Mouse (Mus musculus): ENCODE data around the gene Nfatc2ip. TPM values are rescaled to one million over a fixed set of nuclear protein-coding genes. Genes with fewer than 3 reads are reported as not detected.

Gene Nfatc2ip
- polyA plus RNA-seq, 1 experiment from 2014 or later = 2.6 TPM

DNA sequence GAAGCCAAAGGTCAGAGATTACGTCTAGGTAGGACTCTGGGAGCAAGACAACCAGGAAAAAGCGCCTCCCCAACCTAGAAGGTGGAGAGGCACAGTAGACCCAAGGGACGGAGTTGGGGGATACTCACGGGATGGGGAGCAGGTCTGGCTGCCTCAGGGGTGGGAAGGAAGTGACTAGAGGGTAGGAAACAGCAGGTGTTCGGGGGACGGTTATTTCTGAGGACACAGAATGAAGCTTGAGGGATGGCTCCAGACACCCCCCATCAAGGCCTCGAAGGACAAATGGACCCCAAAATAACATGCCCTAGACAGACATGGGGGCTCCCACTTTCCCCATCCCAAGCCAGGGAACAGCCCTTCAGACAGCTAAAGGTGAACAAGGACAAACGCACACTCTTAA is 28.2 kb downstream of the Nfatc2ip start:
- H3K27me3 ChIP-seq (replicated peaks; ENCODE audit: control insufficient read depth, insufficient read depth, low read length) = no peaks in the 10 kb centered on the region
- no peaks in the 10 kb centered on the region for H3K9me3 ChIP-seq (ENCODE audit: control insufficient read depth, low read length)
- no peak overlapping the region for H3K4me3 ChIP-seq (replicated peaks; ENCODE audit: low read length)
- ATAC-seq = no peak
- WGBS = 87% methylated on average over 8 of the region's 8 CpGs
- no peak overlapping the region for H3K4me2 ChIP-seq (ENCODE audit: low read length)
- H3K27ac ChIP-seq (ENCODE audit: low read length) = no peak overlapping the region
- no peaks in the 10 kb centered on the region for H3K4me1 ChIP-seq (replicated peaks; ENCODE audit: control insufficient read depth, insufficient read depth, low read length)
- H3K36me3 ChIP-seq (ENCODE audit: control insufficient read depth, insufficient read depth) = peaks cover 11% of the 10 kb centered on the region
- H3K9ac ChIP-seq (replicated peaks; ENCODE audit: low read depth, low read length) = no peak overlapping the region

DNA sequence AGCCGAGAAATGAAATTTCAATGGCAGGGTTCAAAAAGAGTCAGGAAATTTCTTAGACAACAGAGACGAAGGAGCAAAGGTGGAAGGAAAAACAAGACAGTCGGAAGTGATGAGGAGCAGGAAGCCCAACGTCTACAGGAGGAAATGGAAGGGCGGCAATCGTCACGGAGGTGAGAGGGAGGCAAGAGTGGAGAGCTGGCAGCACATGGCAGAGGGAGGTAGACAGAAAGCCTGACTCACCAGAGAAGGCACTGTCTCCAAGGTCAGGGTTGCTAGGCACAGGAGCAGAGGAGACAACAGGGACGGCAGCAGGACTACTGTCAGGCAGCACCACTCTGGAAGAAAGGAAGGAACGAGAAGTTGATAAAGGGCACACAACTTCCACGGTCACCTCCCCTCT is 28.9 kb downstream of the Nfatc2ip start:
- Histone ChIP-seq H3K27me3 (replicated peaks; ENCODE audit: control insufficient read depth, insufficient read depth, low read length) (no peaks in the 10 kb centered on the region), H3K27ac (ENCODE audit: low read length) (no peak overlapping the region), H3K9ac (replicated peaks; ENCODE audit: low read depth, low read length) (no peak overlapping the region), H3K4me2 (ENCODE audit: low read length) (no peak overlapping the region), H3K36me3 (ENCODE audit: control insufficient read depth, insufficient read depth) (peaks cover 11% of the 10 kb centered on the region), H3K4me3 (replicated peaks; ENCODE audit: low read length) (no peak overlapping the region), H3K4me1 (replicated peaks; ENCODE audit: control insufficient read depth, insufficient read depth, low read length) (no peaks in the 10 kb centered on the region), H3K9me3 (ENCODE audit: control insufficient read depth, low read length) (no peaks in the 10 kb centered on the region)
- ATAC-seq = no peak
- WGBS = 92% methylated on average over 10 of the region's 10 CpGs

DNA sequence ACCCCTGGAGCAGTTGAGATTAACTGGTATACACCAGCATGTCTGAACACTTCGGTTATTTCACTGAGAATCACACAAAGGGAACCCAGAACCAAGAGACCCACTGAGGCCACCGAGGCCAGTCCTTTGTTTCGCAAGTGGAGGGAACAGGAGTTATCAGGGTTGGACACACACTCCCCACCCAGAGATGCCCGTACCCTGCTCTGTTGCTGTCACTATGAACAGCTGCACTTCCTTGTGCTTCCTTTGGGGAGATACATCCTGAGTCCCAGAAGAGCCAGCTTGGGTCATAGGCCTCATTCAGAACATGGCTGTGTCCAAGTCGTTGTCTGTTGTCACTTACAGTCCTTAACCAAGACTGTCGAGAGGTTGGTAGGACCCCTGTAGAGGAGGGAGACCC is 33.5 kb downstream of the Nfatc2ip start:
- Histone ChIP-seq H3K4me3 (replicated peaks; ENCODE audit: low read length) (no peak overlapping the region), H3K4me1 (replicated peaks; ENCODE audit: control insufficient read depth, insufficient read depth, low read length) (no peaks in the 10 kb centered on the region), H3K27ac (ENCODE audit: low read length) (no peak overlapping the region), H3K9me3 (ENCODE audit: control insufficient read depth, low read length) (no peaks in the 10 kb centered on the region), H3K36me3 (ENCODE audit: control insufficient read depth, insufficient read depth) (no peaks in the 10 kb centered on the region), H3K4me2 (ENCODE audit: low read length) (no peak overlapping the region), H3K27me3 (replicated peaks; ENCODE audit: control insufficient read depth, insufficient read depth, low read length) (no peaks in the 10 kb centered on the region), H3K9ac (replicated peaks; ENCODE audit: low read depth, low read length) (no peak overlapping the region)
- no peak for ATAC-seq
- WGBS = 76% methylated on average over 6 of the region's 6 CpGs

- no peak for ATAC-seq
- WGBS = 80% methylated on average over 13 of the region's 13 CpGs
Measured at GRCm38 (mm10) chr7:126359049-126359448, 37.5 kb downstream of the Nfatc2ip start.

GRCm38 (mm10) chr7:126358413-126358812 is 38.1 kb downstream of the Nfatc2ip start:
- Histone ChIP-seq H3K4me2 (ENCODE audit: low read length) (no peak overlapping the region), H3K36me3 (ENCODE audit: control insufficient read depth, insufficient read depth) (no peaks in the 10 kb centered on the region), H3K27me3 (replicated peaks; ENCODE audit: control insufficient read depth, insufficient read depth, low read length) (no peaks in the 10 kb centered on the region), H3K4me1 (replicated peaks; ENCODE audit: control insufficient read depth, insufficient read depth, low read length) (no peaks in the 10 kb centered on the region), H3K9me3 (ENCODE audit: control insufficient read depth, low read length) (no peaks in the 10 kb centered on the region), H3K9ac (replicated peaks; ENCODE audit: low read depth, low read length) (no peak overlapping the region), H3K4me3 (replicated peaks; ENCODE audit: low read length) (no peak overlapping the region), H3K27ac (ENCODE audit: low read length) (no peak overlapping the region)
- no peak for ATAC-seq
- 96% methylated on average over 9 of the region's 9 CpGs for WGBS

More at GRCm38 (mm10) chr7:126359049-126359448, 37.5 kb downstream of the Nfatc2ip start:
- H3K27ac ChIP-seq (ENCODE audit: low read length) = no peak overlapping the region
- no peaks in the 10 kb centered on the region for H3K36me3 ChIP-seq (ENCODE audit: control insufficient read depth, insufficient read depth)
- no peaks in the 10 kb centered on the region for H3K27me3 ChIP-seq (replicated peaks; ENCODE audit: control insufficient read depth, insufficient read depth, low read length)
- H3K4me1 ChIP-seq (replicated peaks; ENCODE audit: control insufficient read depth, insufficient read depth, low read length) = no peaks in the 10 kb centered on the region
- no peak overlapping the region for H3K4me2 ChIP-seq (ENCODE audit: low read length)
- H3K4me3 ChIP-seq (replicated peaks; ENCODE audit: low read length) = no peak overlapping the region
- no peak overlapping the region for H3K9ac ChIP-seq (replicated peaks; ENCODE audit: low read depth, low read length)
- H3K9me3 ChIP-seq (ENCODE audit: control insufficient read depth, low read length) = no peaks in the 10 kb centered on the region

DNA sequence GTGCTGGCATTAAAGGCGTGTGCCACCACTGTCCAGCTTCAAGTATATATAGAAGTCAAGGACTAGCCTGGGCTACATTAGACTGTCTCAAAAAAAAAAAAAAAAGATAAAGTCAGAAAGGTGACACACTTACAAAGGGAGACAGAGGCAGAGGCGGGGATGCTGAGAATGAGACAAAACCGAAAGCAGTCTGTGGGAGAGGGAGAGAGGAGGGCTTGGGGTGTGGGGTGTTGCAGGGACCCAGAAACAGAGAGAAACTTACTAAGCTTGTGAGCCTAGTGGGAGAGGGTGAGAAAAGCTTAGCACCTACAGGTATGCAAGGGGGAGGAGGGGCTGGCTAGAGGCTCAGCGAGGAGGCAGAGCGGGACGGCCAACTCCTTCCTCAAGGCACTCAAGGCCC is 38.7 kb downstream of the Nfatc2ip start:
- WGBS = 85% methylated on average over 6 of the region's 6 CpGs

DNA sequence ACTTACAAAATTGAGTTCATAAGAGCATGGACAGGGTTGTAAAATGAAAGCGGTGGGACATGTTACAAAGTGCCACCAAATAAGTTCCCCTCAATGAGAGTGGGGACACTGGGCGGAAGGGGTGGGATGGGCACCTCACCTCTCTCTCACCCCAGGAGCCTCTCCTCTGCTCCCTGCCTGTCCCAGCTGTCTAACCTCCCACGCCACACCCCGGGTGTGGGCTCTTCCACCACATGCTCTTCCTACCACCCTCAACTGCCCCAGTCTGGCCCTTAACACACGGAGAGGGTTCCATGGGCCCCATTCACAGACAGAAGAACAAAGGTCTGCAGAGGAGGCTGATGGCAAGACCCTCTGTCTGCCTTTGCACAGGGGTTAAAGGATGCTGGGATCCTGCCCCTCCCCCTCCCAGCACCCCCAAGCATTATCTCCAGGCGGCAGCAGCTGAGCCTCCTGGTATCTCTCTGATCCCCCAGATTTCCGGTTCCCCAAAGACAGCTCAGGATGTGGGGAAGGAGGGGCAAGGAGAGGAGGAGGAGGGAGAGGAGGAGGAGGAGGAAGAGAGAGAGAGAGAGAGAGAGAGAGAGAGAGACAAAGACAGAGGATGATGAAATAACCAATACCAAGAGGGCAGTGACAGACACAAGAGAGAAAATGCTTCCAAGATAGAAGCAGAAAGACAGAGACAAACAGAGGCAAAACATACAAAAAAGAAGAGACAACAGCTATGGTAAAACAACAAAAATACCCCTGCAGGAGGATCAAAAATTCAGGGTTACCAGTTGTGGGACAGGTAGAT is 39.5 kb downstream of the Nfatc2ip start:
- WGBS = 53% methylated on average over 7 of the region's 7 CpGs
- H3K27ac ChIP-seq (ENCODE audit: low read length) = no peak overlapping the region
- no peak overlapping the region for H3K4me2 ChIP-seq (ENCODE audit: low read length)
- no peak overlapping the region for H3K9ac ChIP-seq (replicated peaks; ENCODE audit: low read depth, low read length)
- no peak overlapping the region for H3K4me3 ChIP-seq (replicated peaks; ENCODE audit: low read length)
- no peaks in the 10 kb centered on the region for H3K9me3 ChIP-seq (ENCODE audit: control insufficient read depth, low read length)
- no peaks in the 10 kb centered on the region for H3K4me1 ChIP-seq (replicated peaks; ENCODE audit: control insufficient read depth, insufficient read depth, low read length)
- H3K36me3 ChIP-seq (ENCODE audit: control insufficient read depth, insufficient read depth) = no peaks in the 10 kb centered on the region
- no peaks in the 10 kb centered on the region for H3K27me3 ChIP-seq (replicated peaks; ENCODE audit: control insufficient read depth, insufficient read depth, low read length)
- ATAC-seq = no peak

More for the DNA sequence above, 38.7 kb downstream of the Nfatc2ip start:
- H3K4me2 ChIP-seq (ENCODE audit: low read length) = no peak overlapping the region
- no peak for ATAC-seq
- H3K36me3 ChIP-seq (ENCODE audit: control insufficient read depth, insufficient read depth) = no peaks in the 10 kb centered on the region
- no peak overlapping the region for H3K9ac ChIP-seq (replicated peaks; ENCODE audit: low read depth, low read length)
- H3K4me1 ChIP-seq (replicated peaks; ENCODE audit: control insufficient read depth, insufficient read depth, low read length) = no peaks in the 10 kb centered on the region
- H3K9me3 ChIP-seq (ENCODE audit: control insufficient read depth, low read length) = no peaks in the 10 kb centered on the region
- no peaks in the 10 kb centered on the region for H3K27me3 ChIP-seq (replicated peaks; ENCODE audit: control insufficient read depth, insufficient read depth, low read length)
- H3K4me3 ChIP-seq (replicated peaks; ENCODE audit: low read length) = no peak overlapping the region
- no peak overlapping the region for H3K27ac ChIP-seq (ENCODE audit: low read length)

DNA sequence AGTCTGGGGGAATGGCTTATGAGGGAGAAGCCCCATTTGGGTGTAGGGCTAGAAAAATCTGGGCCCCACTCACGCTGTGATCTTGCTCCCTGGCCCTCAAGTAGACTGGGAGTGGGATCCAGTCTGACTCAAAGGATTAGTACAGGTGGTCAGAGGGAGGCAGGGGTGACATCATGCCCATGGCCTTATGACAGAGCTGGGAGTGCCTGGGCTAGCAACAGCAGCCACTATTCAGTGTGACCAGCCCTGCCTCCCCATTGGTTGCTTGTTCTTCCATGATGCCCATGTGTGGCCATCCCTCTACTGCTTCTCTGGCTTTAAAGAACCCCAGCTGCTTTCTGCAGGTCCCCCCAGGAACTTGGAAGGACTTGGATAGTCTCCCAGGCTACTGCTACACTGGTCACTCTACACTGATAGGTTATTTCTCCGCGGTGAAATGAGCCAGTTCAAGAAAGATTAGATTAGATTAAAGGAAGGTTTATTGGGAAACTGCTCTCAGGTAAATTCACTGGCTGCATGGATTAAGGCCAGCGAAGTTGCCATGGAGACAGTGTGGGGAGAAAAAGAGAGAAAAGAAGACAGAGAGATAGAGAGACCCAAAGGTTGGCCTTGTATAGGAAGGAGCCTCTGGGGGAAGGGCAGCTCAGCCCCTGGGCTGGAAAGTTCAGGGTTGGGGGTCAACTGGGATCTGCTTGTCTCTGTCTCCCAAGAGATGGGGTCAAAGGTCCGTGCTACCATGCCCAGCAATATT is 40.5 kb downstream of the Nfatc2ip start:
- no peak overlapping the region for H3K4me2 ChIP-seq (ENCODE audit: low read length)
- H3K27ac ChIP-seq (ENCODE audit: low read length) = no peak overlapping the region
- H3K9me3 ChIP-seq (ENCODE audit: control insufficient read depth, low read length) = no peaks in the 10 kb centered on the region
- H3K27me3 ChIP-seq (replicated peaks; ENCODE audit: control insufficient read depth, insufficient read depth, low read length) = no peaks in the 10 kb centered on the region
- H3K4me3 ChIP-seq (replicated peaks; ENCODE audit: low read length) = no peak overlapping the region
- H3K4me1 ChIP-seq (replicated peaks; ENCODE audit: control insufficient read depth, insufficient read depth, low read length) = no peaks in the 10 kb centered on the region
- no peak overlapping the region for H3K9ac ChIP-seq (replicated peaks; ENCODE audit: low read depth, low read length)
- WGBS = 47% methylated on average over 5 of the region's 5 CpGs
- H3K36me3 ChIP-seq (ENCODE audit: control insufficient read depth, insufficient read depth) = no peaks in the 10 kb centered on the region
- ATAC-seq = no peak

- ATAC-seq = no peak
- Histone ChIP-seq H3K9me3 (ENCODE audit: control insufficient read depth, low read length) (no peaks in the 10 kb centered on the region), H3K9ac (replicated peaks; ENCODE audit: low read depth, low read length) (no peak overlapping the region), H3K4me1 (replicated peaks; ENCODE audit: control insufficient read depth, insufficient read depth, low read length) (no peaks in the 10 kb centered on the region), H3K4me2 (ENCODE audit: low read length) (no peak overlapping the region), H3K27ac (ENCODE audit: low read length) (no peak overlapping the region), H3K36me3 (ENCODE audit: control insufficient read depth, insufficient read depth) (no peaks in the 10 kb centered on the region), H3K27me3 (replicated peaks; ENCODE audit: control insufficient read depth, insufficient read depth, low read length) (no peaks in the 10 kb centered on the region), H3K4me3 (replicated peaks; ENCODE audit: low read length) (no peak overlapping the region)
- 54% methylated on average over 14 of the region's 14 CpGs for WGBS
Measured at GRCm38 (mm10) chr7:126354738-126355614, 41.6 kb downstream of the Nfatc2ip start.
